Mouse (Mus musculus): ENCODE measurements at regions not wholly inside any gene's neighbourhood (a gene's known extent, or its start where the extent isn't known, plus 50 kb on each side); places are given as distances from the start of the nearest gene placed in this dataset.

DNA sequence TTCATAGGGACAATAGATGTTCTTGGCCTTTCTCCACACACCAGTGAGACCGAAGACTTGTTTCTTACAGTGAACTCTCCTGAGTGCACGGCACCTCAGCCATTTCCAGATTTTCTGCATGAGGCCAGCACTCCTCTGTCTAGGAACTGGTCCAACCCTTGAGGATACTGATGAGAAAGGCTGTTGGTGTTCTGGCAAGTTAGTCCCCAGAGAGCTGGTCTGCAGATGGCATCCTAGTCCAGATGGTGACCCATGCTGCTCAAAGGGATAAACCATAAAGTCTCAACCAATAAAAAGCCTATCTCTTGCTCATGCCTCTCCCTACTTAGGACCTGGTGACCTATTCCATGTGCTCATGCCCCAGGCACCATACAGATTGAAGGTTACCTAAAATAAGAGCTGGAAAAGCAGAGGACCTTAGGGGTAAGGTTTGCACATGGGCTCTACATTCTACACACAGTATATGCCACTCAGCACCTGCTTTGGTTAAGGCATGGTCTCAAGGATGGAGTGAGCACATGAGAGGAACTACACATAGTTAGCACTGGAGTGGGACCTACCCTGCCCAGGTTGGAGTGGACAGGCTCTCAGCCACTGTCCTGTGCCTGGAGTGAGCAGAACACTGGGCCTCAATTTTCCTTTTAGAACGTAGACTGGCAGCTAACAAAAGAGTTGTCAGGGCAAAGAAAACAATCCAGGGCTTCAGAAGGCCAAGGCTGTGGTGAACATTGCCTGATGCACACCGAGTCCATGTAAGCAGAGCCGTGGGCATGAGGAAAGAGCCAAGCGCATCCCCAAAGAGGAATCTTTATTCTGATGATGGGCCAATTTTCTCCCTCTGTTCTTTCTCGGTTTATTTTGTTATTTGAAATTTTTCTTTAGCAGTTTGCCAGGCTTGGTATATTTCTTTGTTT, 335.9 kb downstream of the Glrx3 start:
- TF ChIP-seq CTCF (IDR thresholded peaks at IDR 0.05 in 2 of 3, conservative IDR thresholded peaks at IDR 0.05 in 1 of 3; ENCODE audit: control insufficient read depth in 1 of 3, insufficient read depth in 1 of 3, low read depth in 2 of 3, low read length in 3 of 3, poor library complexity in 1 of 3, severe bottlenecking in 1 of 3) (no peak), NRF1 (IDR thresholded peaks at IDR 0.05; ENCODE audit: insufficient read depth, low read depth, low read length, poor library complexity, severe bottlenecking) (no peak), ZNF384 (IDR thresholded peaks at IDR 0.05; ENCODE audit: low read depth, low read length) (no peak), USF1 (IDR thresholded peaks at IDR 0.05; ENCODE audit: low read depth, low read length) (no peak), KAT2A (conservative IDR thresholded peaks at IDR 0.05; ENCODE audit: low read depth, low read length) (no peak), TCF12 (IDR thresholded peaks at IDR 0.05; ENCODE audit: low read depth, low read length) (no peak), UBTF (IDR thresholded peaks at IDR 0.05; ENCODE audit: borderline replicate concordance, insufficient read depth, low read depth, low read length) (no peak), POLR2A (IDR thresholded peaks at IDR 0.05; ENCODE audit: control insufficient read depth in 1 of 2, insufficient read depth in 1 of 2, low read depth in 1 of 2, low read length in 2 of 2, poor library complexity in 1 of 2) (no peak), NELFE (IDR thresholded peaks at IDR 0.05; ENCODE audit: low read depth, low read length) (no peak), CHD1 (IDR thresholded peaks at IDR 0.05; ENCODE audit: low read depth, low read length) (no peak), TAL1 (IDR thresholded peaks at IDR 0.05; ENCODE audit: low read length) (no peak), JUND (IDR thresholded peaks at IDR 0.05; ENCODE audit: low read depth, low read length) (no peak)
